Mouse (Mus musculus) heart, postnatal 0 days (tissue): Measurements from ENCODE around the gene Pcdh9.

Source experiments
- CTCF ChIP-seq: IDR thresholded peaks from 2 replicates; pipeline ENCODE4 v1.5.1; 2016; ENCODE audit warnings: antibody characterized with exemption, control low read depth, low read depth
- EP300 ChIP-seq: IDR thresholded peaks from 2 replicates; pipeline ENCODE4 v1.6.1; 2016; ENCODE audit warnings: antibody characterized with exemption, low read depth

- TF ChIP-seq CTCF: no peak
- TF ChIP-seq EP300: no peak
Measured at GRCm38 (mm10) chr14:93329247-93329646, 561.2 kb downstream of the Pcdh9 start.
